Mouse (Mus musculus) embryonic fibroblast, embryonic 13.5 days (primary cell): ENCODE data around the gene Kif1bp.

Source experiments
- CTCF ChIP-seq: IDR thresholded peaks from 2 replicates; pipeline ENCODE4 v1.5.1; 2011; ENCODE audit warnings: mild to moderate bottlenecking, control low read depth, low read length, moderate library complexity, borderline replicate concordance; ENCODE audit not compliant: insufficient read depth
- POLR2A ChIP-seq: IDR thresholded peaks from 2 replicates; pipeline ENCODE4 v1.6.1; 2011; ENCODE audit warnings: low read depth, mild to moderate bottlenecking, control low read depth, low read length, moderate library complexity

- TF ChIP-seq POLR2A (no peak), CTCF (no peak)
Measured at GRCm38 (mm10) chr10:62546441-62546840, 31.8 kb downstream of the Kif1bp start.
